Mouse (Mus musculus) CH12.LX (cell line): ENCODE measurements at regions not wholly inside any gene's neighbourhood (a gene's known extent, or its start where the extent isn't known, plus 50 kb on each side); places are given as distances from the start of the nearest gene placed in this dataset.

Experiments
- DNase-seq: peaks from one replicate; pipeline ENCODE4 v3.0.0-alpha.2; 2013; ENCODE audit errors: extremely low read depth
- H3K27ac ChIP-seq: 2 replicates; pipeline ENCODE4 v1.5.1; 2012; ENCODE audit warnings: low read depth, mild to moderate bottlenecking, control low read depth, moderate library complexity; ENCODE audit not compliant: insufficient read depth
- H3K27me3 ChIP-seq: replicated peaks from 2 replicates; pipeline ENCODE3; 2012; ENCODE audit warnings: inconsistent platforms
- H3K36me3 ChIP-seq, 2 experiments: replicated peaks in 1 of 2; 2 replicates each; pipeline versions ENCODE3 to v1.6.1; 2012; ENCODE audit warnings: inconsistent platforms in 1 of 2, low read length in 1 of 2, mild to moderate bottlenecking in 1 of 2, mixed read lengths in 1 of 2, moderate library complexity in 1 of 2; ENCODE audit not compliant: control insufficient read depth in 1 of 2, insufficient read depth in 1 of 2
- H3K4me1 ChIP-seq, 2 experiments: 2 replicates each; pipeline ENCODE4 v1.6.1; 2012; ENCODE audit warnings: inconsistent platforms in 1 of 2, moderate library complexity in 1 of 2; ENCODE audit not compliant: insufficient read depth in 2 of 2, control insufficient read depth in 1 of 2
- H3K4me2 ChIP-seq: 2 replicates; pipeline ENCODE4 v1.6.1; 2012; ENCODE audit warnings: low read depth, mild to moderate bottlenecking, control low read depth; ENCODE audit not compliant: poor library complexity, insufficient read depth, severe bottlenecking
- H3K4me3 ChIP-seq, 3 experiments: fragments of 150-350 bp in 1 of 3; sonication (generic) in 1 of 3; replicated peaks in 1 of 3; 2 replicates each; pipeline versions ENCODE3 to v1.5.1; 2011 to 2012; ENCODE audit warnings: low read depth in 2 of 3, low read length in 2 of 3, mild to moderate bottlenecking in 2 of 3, moderate library complexity in 2 of 3, control low read depth in 1 of 3, improper control_type of control experiment in 1 of 3, inconsistent platforms in 1 of 3, mixed read lengths in 1 of 3; ENCODE audit not compliant: poor library complexity in 1 of 3
- H3K79me2 ChIP-seq: replicated peaks from 2 replicates; pipeline ENCODE4 v1.6.1; 2012; ENCODE audit warnings: mild to moderate bottlenecking, moderate library complexity; ENCODE audit not compliant: control insufficient read depth, poor library complexity, insufficient read depth, severe bottlenecking; ENCODE audit errors: extremely low read depth
- H3K9ac ChIP-seq: 2 replicates; pipeline ENCODE4 v1.6.1; 2012; ENCODE audit warnings: low read depth, mild to moderate bottlenecking, control low read depth, moderate library complexity; ENCODE audit not compliant: insufficient read depth
- H3K9me3 ChIP-seq: replicated peaks from 2 replicates; pipeline ENCODE3; 2012; ENCODE audit warnings: low read length, inconsistent platforms, mixed read lengths
- CHD1 ChIP-seq: IDR thresholded peaks from 2 replicates; pipeline ENCODE4 v1.6.1; 2012; ENCODE audit warnings: low read depth, low read length, improper control_type of control experiment, inconsistent platforms
- CHD2 ChIP-seq: IDR thresholded peaks from 2 replicates; pipeline ENCODE4 v1.6.1; 2011; ENCODE audit warnings: low read length, improper control_type of control experiment
- CTCF ChIP-seq, 2 experiments: IDR thresholded peaks in 1 of 2; conservative IDR thresholded peaks in 1 of 2; 2 replicates each; pipeline ENCODE4 v1.5.1; 2011 to 2012; ENCODE audit warnings: low read depth in 2 of 2, low read length in 2 of 2, improper control_type of control experiment in 1 of 2, inconsistent platforms in 1 of 2, mild to moderate bottlenecking in 1 of 2, moderate library complexity in 1 of 2
- E2F4 ChIP-seq: IDR thresholded peaks from 2 replicates; pipeline ENCODE4 v1.6.1; 2011; ENCODE audit warnings: low read depth, low read length, improper control_type of control experiment; ENCODE audit not compliant: insufficient replicate concordance
- ELF1 ChIP-seq: IDR thresholded peaks from 2 replicates; pipeline ENCODE4 v1.6.1; 2014; ENCODE audit warnings: low read depth, mild to moderate bottlenecking, inconsistent platforms, low read length, improper control_type of control experiment
- EP300 ChIP-seq: IDR thresholded peaks from 2 replicates; pipeline ENCODE4 v1.6.1; 2011; ENCODE audit warnings: low read length, improper control_type of control experiment
- HCFC1 ChIP-seq: IDR thresholded peaks from 2 replicates; pipeline ENCODE4 v1.6.1; 2012; ENCODE audit warnings: low read depth, mild to moderate bottlenecking, inconsistent platforms, low read length, improper control_type of control experiment
- JUND ChIP-seq: conservative IDR thresholded peaks from 2 replicates; pipeline ENCODE4 v1.6.1; 2011; ENCODE audit warnings: low read depth, low read length, improper control_type of control experiment
- KAT2A ChIP-seq: IDR thresholded peaks from 2 replicates; pipeline ENCODE4 v1.6.1; 2012; ENCODE audit warnings: low read length, improper control_type of control experiment, inconsistent platforms; ENCODE audit not compliant: insufficient replicate concordance
- MAFK ChIP-seq: IDR thresholded peaks from 2 replicates; pipeline ENCODE4 v1.6.1; 2011; ENCODE audit warnings: low read length, improper control_type of control experiment; ENCODE audit not compliant: insufficient replicate concordance
- MAX ChIP-seq: IDR thresholded peaks from 2 replicates; pipeline ENCODE4 v1.6.1; 2011; ENCODE audit warnings: low read length, improper control_type of control experiment
- MEF2A ChIP-seq: IDR thresholded peaks from 2 replicates; pipeline ENCODE4 v1.6.1; 2014; ENCODE audit warnings: low read depth, mild to moderate bottlenecking, inconsistent platforms, low read length, improper control_type of control experiment, borderline replicate concordance
- MXI1 ChIP-seq: IDR thresholded peaks from 2 replicates; pipeline ENCODE4 v1.6.1; 2011; ENCODE audit warnings: mild to moderate bottlenecking, low read depth, low read length, improper control_type of control experiment
- MYC ChIP-seq: IDR thresholded peaks from 2 replicates; pipeline ENCODE4 v1.6.1; 2011; ENCODE audit warnings: low read depth, mild to moderate bottlenecking, improper control_type of control experiment, low read length
- NRF1 ChIP-seq: IDR thresholded peaks from 2 replicates; pipeline ENCODE4 v1.6.1; 2014; ENCODE audit warnings: low read depth, mild to moderate bottlenecking, inconsistent platforms, low read length, improper control_type of control experiment, moderate library complexity
- PAX5 ChIP-seq: IDR thresholded peaks from 2 replicates; pipeline ENCODE4 v1.6.1; 2012; ENCODE audit warnings: low read length, inconsistent platforms, mixed read lengths
- POLR2A ChIP-seq: IDR thresholded peaks from 2 replicates; pipeline ENCODE4 v1.6.1; 2011; ENCODE audit warnings: low read depth, mild to moderate bottlenecking, improper control_type of control experiment, low read length
- POLR2AphosphoS2 ChIP-seq: IDR thresholded peaks from 2 replicates; pipeline ENCODE4 v1.6.1; 2011; ENCODE audit warnings: low read depth, low read length, improper control_type of control experiment
- RAD21 ChIP-seq: IDR thresholded peaks from 2 replicates; pipeline ENCODE4 v1.6.1; 2011; ENCODE audit warnings: low read depth, mild to moderate bottlenecking, low read length, improper control_type of control experiment, moderate library complexity
- SMC3 ChIP-seq: IDR thresholded peaks from 2 replicates; pipeline ENCODE4 v1.6.1; 2011; ENCODE audit warnings: low read depth, low read length, improper control_type of control experiment
- TBP ChIP-seq: conservative IDR thresholded peaks from 2 replicates; pipeline ENCODE4 v1.6.1; 2011; ENCODE audit warnings: low read depth, low read length, improper control_type of control experiment
- USF1 ChIP-seq: IDR thresholded peaks from 2 replicates; pipeline ENCODE4 v1.6.1; 2014; ENCODE audit warnings: low read depth, mild to moderate bottlenecking, inconsistent platforms, low read length, improper control_type of control experiment
- USF2 ChIP-seq: conservative IDR thresholded peaks from 2 replicates; pipeline ENCODE4 v1.6.1; 2011; ENCODE audit warnings: low read depth, low read length, improper control_type of control experiment
- ZNF384 ChIP-seq: IDR thresholded peaks from 2 replicates; pipeline ENCODE4 v1.6.1; 2012; ENCODE audit warnings: low read depth, low read length, improper control_type of control experiment, inconsistent platforms
- dilution Hi-C: fragments of 300-500 bp; cut with MboI; formaldehyde crosslinking; loops from 2 replicates; pipeline ENCODE4 v1.14.3; 2020; ENCODE audit warnings: low sequenced_read_pairs; ENCODE audit not compliant: extremely low pct_unique_long_range_greater_than_20kb, extremely low pct_ligation_motif_present
- in situ Hi-C: fragments of 300-500 bp; cut with MboI; formaldehyde crosslinking; loops from 3 replicates; pipeline ENCODE4 v1.14.3; 2019; ENCODE audit warnings: low sequenced_read_pairs, low pct_ligation_motif_present, low pct_unique_long_range_greater_than_20kb, mixed read lengths

DNA sequence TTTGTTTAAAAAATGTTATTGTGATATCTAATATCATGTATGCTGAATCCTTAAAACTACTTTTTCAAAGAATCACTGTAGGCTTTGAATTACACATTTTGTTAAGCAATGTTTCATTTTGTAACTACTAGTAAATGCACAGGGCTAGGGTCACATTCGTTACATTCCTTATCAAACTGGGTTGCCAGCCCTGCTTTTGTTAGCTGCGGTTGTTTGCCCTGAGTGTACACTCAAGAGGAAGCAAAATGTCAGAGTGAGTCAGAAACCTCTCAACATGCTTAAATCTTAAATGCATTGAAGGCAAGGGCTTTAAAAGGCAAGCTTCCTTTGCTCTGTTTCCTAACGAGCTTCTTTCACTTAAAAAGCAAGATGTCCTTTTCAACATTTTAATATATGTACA, 193.6 kb upstream of the Daam1 start:
- Histone ChIP-seq H3K4me1 (peaks cover 0 to 3% of the 10 kb centered on the region in 2 experiments; a peak in 1 of 4 replicates), H3K4me2 (no peak overlapping the region), H3K4me3 (no peak overlapping the region), H3K79me2 (no peaks in the 10 kb centered on the region), H3K9ac (no peak overlapping the region), H3K9me3 (no peaks in the 10 kb centered on the region), H3K27me3 (no peaks in the 10 kb centered on the region), H3K27ac (no peak overlapping the region), H3K36me3 (no peaks in the 10 kb centered on the region)
- TF ChIP-seq JUND, result no peak
- no peak for TF ChIP-seq E2F4
- TF ChIP-seq TBP, result no peak
- no peak for TF ChIP-seq SMC3
- TF ChIP-seq ELF1, result no peak
- no peak for TF ChIP-seq NRF1
- TF ChIP-seq MAFK, result no peak
- no peak for TF ChIP-seq ZNF384
- no peak for TF ChIP-seq HCFC1
- TF ChIP-seq USF2, result no peak
- no peak for TF ChIP-seq POLR2AphosphoS2
- TF ChIP-seq RAD21, result no peak
- TF ChIP-seq KAT2A, result no peak
- no peak for TF ChIP-seq MYC
- TF ChIP-seq EP300, result no peak
- TF ChIP-seq CHD1, result no peak
- dilution Hi-C loops, result no loop called here
- no peak for DNase-seq
- in situ Hi-C loops, result no loop called here

DNA sequence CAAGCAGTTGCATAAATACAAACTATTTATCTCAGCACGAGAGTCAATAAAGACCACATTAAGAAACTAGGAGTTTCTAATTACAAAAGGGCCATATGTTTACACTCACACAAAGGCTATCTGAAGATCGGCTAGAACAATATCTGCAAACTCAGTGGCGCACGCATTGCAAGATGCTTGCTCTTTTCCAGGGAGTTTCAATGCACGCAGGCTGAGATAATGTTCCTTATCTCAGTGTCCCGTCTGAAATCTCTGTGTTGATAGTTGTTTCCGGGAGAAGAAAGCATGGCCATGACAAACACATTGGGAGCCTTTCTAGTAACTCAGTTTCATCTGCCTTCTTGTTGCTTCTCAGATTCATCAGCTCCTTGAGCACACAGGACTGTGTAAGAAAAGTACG, 192.6 kb upstream of the Daam1 start:
- H3K27ac ChIP-seq, result no peak overlapping the region
- peaks cover 0 to 3% of the 10 kb centered on the region in 2 experiments; a peak in 1 of 4 replicates for H3K4me1 ChIP-seq
- no peaks in the 10 kb centered on the region for H3K27me3 ChIP-seq
- no peak overlapping the region for H3K4me3 ChIP-seq
- in situ Hi-C loops (no loop called here), dilution Hi-C loops (no loop called here)
- no peaks in the 10 kb centered on the region for H3K9me3 ChIP-seq
- TF ChIP-seq ELF1, result no peak
- TF ChIP-seq CHD2, result no peak
- no peak for TF ChIP-seq PAX5
- no peak for TF ChIP-seq NRF1
- no peak for TF ChIP-seq POLR2A
- TF ChIP-seq MXI1, result no peak
- no peak for TF ChIP-seq USF1
- TF ChIP-seq MAX, result no peak
- no peak for TF ChIP-seq MEF2A
- TF ChIP-seq CTCF (conservative IDR thresholded peaks at IDR 0.05 in 1 of 2, IDR thresholded peaks at IDR 0.05 in 1 of 2; ENCODE audit: low read depth in 2 of 2, low read length in 2 of 2), result no peak
- no peaks in the 10 kb centered on the region for H3K36me3 ChIP-seq
- H3K4me2 ChIP-seq, result no peak overlapping the region
- no peaks in the 10 kb centered on the region for H3K79me2 ChIP-seq
- H3K9ac ChIP-seq, result no peak overlapping the region
- no peak for DNase-seq
